21 mouse cellular contexts compared by ENCODE assay signal in genomic region chr16:42488745-42489144, GRCm38 (mm10).
DNase-seq lines count a peak whose midpoint lies in the region; ATAC-seq lines count a peak whose summit lies in the region.
"Had no signal": no experiment of that assay in that cellular context is flagged by ENCODE, and none has a peak within 500 bp of the region (broad histone marks: within the 10 kb centered on the region; RNA-seq: fewer than 3 reads in every experiment).

No protein-coding gene starts in this region.

- DNase-seq in hindbrain, embryonic 11.5 days (ENCODE audit: low spot score), result no peak
- DNase-seq in right cerebral cortex, postnatal 10 days (ENCODE audit: low spot score in 2 of 2), result peak; percentile 26 to 32
- DNase-seq in right cerebral cortex, adult 2 months (ENCODE audit: low spot score in 2 of 2), result no peak
- no peak for DNase-seq in spleen, postnatal 14 days (ENCODE audit: low spot score in 2 of 2)
- DNase-seq: adrenal gland, adult 2 months; B cell, adult 2 months; cerebellum, postnatal 10 days; gastrocnemius, postnatal 36 days; kidney, adult 18-20 months; right cerebral cortex, adult 18-20 months; thymus, adult 18-20 months; thymus, postnatal 4 days had no signal

- no peak overlapping the region for H3K27ac ChIP-seq in hindbrain, embryonic 11.5 days (ENCODE audit: low read depth, low read length)
- no peak overlapping the region for H3K27ac ChIP-seq in hindbrain, embryonic 12.5 days
- no peak overlapping the region for H3K27ac ChIP-seq in midbrain, embryonic 15.5 days
- H3K27ac ChIP-seq: embryonic facial prominence, embryonic 13.5 days; kidney, postnatal 0 days; liver, embryonic 15.5 days; macrophage; midbrain, embryonic 12.5 days; stomach, embryonic 15.5 days had no signal

- ATAC-seq in hindbrain, embryonic 11.5 days (ENCODE audit: low FRiP score), result 0 out of 2 replicates have a peak, but pooled peaks have one; percentile 19
- ATAC-seq in hindbrain, embryonic 12.5 days (ENCODE audit: low FRiP score), result no peak
- ATAC-seq in midbrain, embryonic 15.5 days (replicated peaks), result 0 out of 2 replicates have a peak, but pooled peaks have one; percentile 54
- ATAC-seq in erythroid progenitor cell, adult 5-6 weeks (replicated peaks; ENCODE audit: low FRiP score, poor library complexity, severe bottlenecking), result no peak

- no peaks in the 10 kb centered on the region for H3K27me3 ChIP-seq in hindbrain, embryonic 11.5 days (ENCODE audit: control insufficient read depth, insufficient read depth, low read length)
- no peaks in the 10 kb centered on the region for H3K27me3 ChIP-seq in hindbrain, embryonic 12.5 days
- H3K27me3 ChIP-seq in midbrain, embryonic 15.5 days (replicated peaks), result no peaks in the 10 kb centered on the region
- H3K27me3 ChIP-seq: embryonic facial prominence, embryonic 13.5 days; liver, embryonic 15.5 days; midbrain, embryonic 12.5 days; stomach, embryonic 15.5 days had no signal

- no peak overlapping the region for H3K4me2 ChIP-seq in hindbrain, embryonic 11.5 days (replicated peaks; ENCODE audit: low read depth, low read length)
- H3K4me2 ChIP-seq in hindbrain, embryonic 12.5 days (replicated peaks), result no peak overlapping the region
- H3K4me2 ChIP-seq in midbrain, embryonic 15.5 days, result no peak overlapping the region
- H3K4me2 ChIP-seq: embryonic facial prominence, embryonic 13.5 days; liver, embryonic 15.5 days; midbrain, embryonic 12.5 days; stomach, embryonic 15.5 days had no signal

- no peaks in the 10 kb centered on the region for H3K36me3 ChIP-seq in hindbrain, embryonic 11.5 days (ENCODE audit: control insufficient read depth, insufficient read depth, low read length)
- no peaks in the 10 kb centered on the region for H3K36me3 ChIP-seq in hindbrain, embryonic 12.5 days
- H3K36me3 ChIP-seq in midbrain, embryonic 15.5 days (replicated peaks), result no peaks in the 10 kb centered on the region
- H3K36me3 ChIP-seq: embryonic facial prominence, embryonic 13.5 days; liver, embryonic 15.5 days; midbrain, embryonic 12.5 days; stomach, embryonic 15.5 days had no signal

- 44% methylated on average over 4 of the region's 4 CpGs for WGBS in hindbrain, embryonic 11.5 days
- 32% methylated on average over 4 of the region's 4 CpGs for WGBS in hindbrain, embryonic 12.5 days
- WGBS in midbrain, embryonic 15.5 days, result 34% methylated on average over 4 of the region's 4 CpGs

- no peak overlapping the region for H3K4me3 ChIP-seq in hindbrain, embryonic 11.5 days (ENCODE audit: low read depth, low read length)
- no peak overlapping the region for H3K4me3 ChIP-seq in hindbrain, embryonic 12.5 days
- no peak overlapping the region for H3K4me3 ChIP-seq in midbrain, embryonic 15.5 days
- H3K4me3 ChIP-seq: embryonic facial prominence, embryonic 13.5 days; liver, embryonic 15.5 days; midbrain, embryonic 12.5 days; stomach, embryonic 15.5 days had no signal

- H3K9ac ChIP-seq in hindbrain, embryonic 11.5 days (ENCODE audit: low read depth, low read length), result no peak overlapping the region
- H3K9ac ChIP-seq in hindbrain, embryonic 12.5 days, result no peak overlapping the region
- no peak overlapping the region for H3K9ac ChIP-seq in midbrain, embryonic 15.5 days
- H3K9ac ChIP-seq: embryonic facial prominence, embryonic 13.5 days; liver, embryonic 15.5 days; midbrain, embryonic 12.5 days; stomach, embryonic 15.5 days had no signal

- no peaks in the 10 kb centered on the region for H3K9me3 ChIP-seq in hindbrain, embryonic 11.5 days (ENCODE audit: control insufficient read depth, low read length)
- no peaks in the 10 kb centered on the region for H3K9me3 ChIP-seq in hindbrain, embryonic 12.5 days (replicated peaks)
- H3K9me3 ChIP-seq in midbrain, embryonic 15.5 days, result no peaks in the 10 kb centered on the region
- H3K9me3 ChIP-seq: embryonic facial prominence, embryonic 13.5 days; liver, embryonic 15.5 days; midbrain, embryonic 12.5 days; stomach, embryonic 15.5 days had no signal

- H3K4me1 ChIP-seq in hindbrain, embryonic 11.5 days (replicated peaks; ENCODE audit: control insufficient read depth, insufficient read depth, low read length), result no peaks in the 10 kb centered on the region
- peaks cover 4% of the 10 kb centered on the region; the same call in 1 of the 2 replicates for H3K4me1 ChIP-seq in hindbrain, embryonic 12.5 days
- H3K4me1 ChIP-seq in midbrain, embryonic 15.5 days, result peaks cover 5% of the 10 kb centered on the region
- H3K4me1 ChIP-seq: embryonic facial prominence, embryonic 13.5 days; liver, embryonic 15.5 days; stomach, embryonic 15.5 days had no signal

Comparison
In these comparisons a context has a peak if more than half of its experiments do, and no peak if none do; other contexts are left out.
1. ATAC-seq: peak in hindbrain, embryonic 11.5 days (single experiment) and midbrain, embryonic 15.5 days (single experiment); none in hindbrain, embryonic 12.5 days (single experiment) and erythroid progenitor cell, adult 5-6 weeks (single experiment).
2. DNase-seq: peak in right cerebral cortex, postnatal 10 days (2 of 2); none in hindbrain, embryonic 11.5 days (single experiment), right cerebral cortex, adult 2 months (0 of 2) and spleen, postnatal 14 days (0 of 2).